Mouse (Mus musculus): ENCODE measurements around the gene Crtam. TPM values are rescaled to one million over a fixed set of nuclear protein-coding genes. Genes with fewer than 3 reads are reported as not detected.

Gene Crtam
- total RNA-seq, 1 experiment, result 0.22 TPM

DNA sequence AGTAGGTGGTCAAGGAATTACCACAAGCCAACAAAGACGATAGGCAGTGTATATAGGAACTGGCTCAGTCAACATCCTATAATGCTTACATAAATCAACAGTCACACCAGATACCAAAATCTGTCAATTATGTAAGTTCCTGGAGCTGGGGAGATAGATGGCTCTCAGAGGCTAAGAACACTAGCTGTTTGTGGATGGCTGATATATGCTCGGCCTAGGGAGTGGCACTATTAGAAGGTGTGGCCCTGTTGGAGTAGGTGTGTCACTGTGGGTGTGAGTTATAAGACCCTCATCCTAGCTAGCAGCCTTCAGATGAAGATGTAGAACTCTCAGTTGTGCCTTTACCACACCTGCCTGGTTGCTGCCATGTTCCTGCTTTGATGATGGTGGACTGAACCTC is 43.2 kb upstream of the Crtam start:
- H3K9ac ChIP-seq (ENCODE audit: insufficient read depth, low read depth, low read length, poor library complexity, severe bottlenecking), result no peak overlapping the region
- no peak for DNase-seq (ENCODE audit: low read depth, low spot score)
- no peak overlapping the region for H3K27ac ChIP-seq (ENCODE audit: insufficient read depth, low read depth, low read length, poor library complexity, severe bottlenecking)
- H3K9me3 ChIP-seq (ENCODE audit: control insufficient read depth, insufficient read depth, low read depth, low read length), result no peaks in the 10 kb centered on the region
- H3K4me3 ChIP-seq (ENCODE audit: insufficient read depth in 1 of 2, low read depth in 1 of 2, low read length in 2 of 2, poor library complexity in 1 of 2, severe bottlenecking in 1 of 2), result no peak overlapping the region
- in situ Hi-C loops (cut with MboI; ENCODE audit: low sequenced_read_pairs in 2 of 2, unreplicated experiment in 2 of 2), result loop anchor here in 1 of 2 experiments (25.0 kb wide), 1 partner anchor 140 kb away; no protein-coding TSS in a partner anchor
- H3K36me3 ChIP-seq (ENCODE audit: control insufficient read depth, insufficient read depth, low read length, poor library complexity, severe bottlenecking), result no peaks in the 10 kb centered on the region
- no peaks in the 10 kb centered on the region for H3K4me1 ChIP-seq (ENCODE audit: control insufficient read depth in 2 of 2, insufficient read depth in 2 of 2, low read length in 2 of 2, poor library complexity in 1 of 2)
- TF ChIP-seq HCFC1 (IDR thresholded peaks at IDR 0.05; ENCODE audit: borderline replicate concordance, insufficient read depth, low read length), result no peak

GRCm38 (mm10) chr9:41044626-41045025 is 40.2 kb upstream of the Crtam start:
- Histone ChIP-seq H3K4me1 (ENCODE audit: control insufficient read depth in 2 of 2, insufficient read depth in 2 of 2, low read length in 2 of 2, poor library complexity in 1 of 2) (no peaks in the 10 kb centered on the region), H3K36me3 (ENCODE audit: control insufficient read depth, insufficient read depth, low read length, poor library complexity, severe bottlenecking) (no peaks in the 10 kb centered on the region), H3K9me3 (ENCODE audit: control insufficient read depth, insufficient read depth, low read depth, low read length) (no peaks in the 10 kb centered on the region), H3K27ac (ENCODE audit: insufficient read depth, low read depth, low read length, poor library complexity, severe bottlenecking) (no peak overlapping the region), H3K9ac (ENCODE audit: insufficient read depth, low read depth, low read length, poor library complexity, severe bottlenecking) (no peak overlapping the region), H3K4me3 (ENCODE audit: insufficient read depth in 1 of 2, low read depth in 1 of 2, low read length in 2 of 2, poor library complexity in 1 of 2, severe bottlenecking in 1 of 2) (no peak overlapping the region)
- DNase-seq (ENCODE audit: low read depth, low spot score), result peak; percentile 72
- in situ Hi-C loops (cut with MboI; ENCODE audit: low sequenced_read_pairs in 2 of 2, unreplicated experiment in 2 of 2), result loop anchor here in 1 of 2 experiments (25.0 kb wide), 1 partner anchor 143 kb away; no protein-coding TSS in a partner anchor
- TF ChIP-seq MAFK (IDR thresholded peaks at IDR 0.05; ENCODE audit: insufficient read depth, low read depth, low read length), result no peak
- TF ChIP-seq ZC3H11A (IDR thresholded peaks at IDR 0.05; ENCODE audit: borderline replicate concordance, low read depth, low read length), result peak; percentile 60; the same call in 1 of the 2 replicates

DNA sequence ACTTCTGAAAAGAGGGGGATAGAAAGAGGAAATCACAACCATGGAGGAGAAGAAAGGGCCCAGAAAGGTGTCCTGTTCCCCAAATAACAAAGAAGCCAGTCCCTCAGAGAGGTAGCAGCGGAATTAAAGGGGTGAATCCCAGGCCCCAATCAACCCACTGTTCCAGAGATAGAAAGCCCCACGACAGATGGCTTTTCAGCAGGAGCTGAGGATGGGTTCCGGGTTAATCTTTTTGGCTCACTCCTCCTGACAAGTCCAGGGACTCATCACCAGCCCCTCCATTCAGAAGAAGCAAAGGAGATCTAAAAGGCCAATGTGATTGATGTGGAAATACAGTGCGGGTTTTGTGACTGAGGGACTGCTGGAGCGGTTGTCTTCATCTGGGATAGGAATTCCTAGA is 39.2 kb upstream of the Crtam start:
- Histone ChIP-seq H3K9ac (ENCODE audit: insufficient read depth, low read depth, low read length, poor library complexity, severe bottlenecking) (no peak overlapping the region), H3K36me3 (ENCODE audit: control insufficient read depth, insufficient read depth, low read length, poor library complexity, severe bottlenecking) (no peaks in the 10 kb centered on the region), H3K9me3 (ENCODE audit: control insufficient read depth, insufficient read depth, low read depth, low read length) (no peaks in the 10 kb centered on the region), H3K4me3 (ENCODE audit: insufficient read depth in 1 of 2, low read depth in 1 of 2, low read length in 2 of 2, poor library complexity in 1 of 2, severe bottlenecking in 1 of 2) (no peak overlapping the region), H3K27ac (ENCODE audit: insufficient read depth, low read depth, low read length, poor library complexity, severe bottlenecking) (no peak overlapping the region), H3K4me1 (ENCODE audit: control insufficient read depth in 2 of 2, insufficient read depth in 2 of 2, low read length in 2 of 2, poor library complexity in 1 of 2) (no peaks in the 10 kb centered on the region)
- TF ChIP-seq ZNF384 (IDR thresholded peaks at IDR 0.05; ENCODE audit: low read depth, low read length), result no peak
- in situ Hi-C loops (cut with MboI; ENCODE audit: low sequenced_read_pairs in 2 of 2, unreplicated experiment in 2 of 2), result loop anchor here in 1 of 2 experiments (25.0 kb wide), 1 partner anchor 144 kb away; no protein-coding TSS in a partner anchor
- DNase-seq (ENCODE audit: low read depth, low spot score), result no peak

- TF ChIP-seq MAFK (IDR thresholded peaks at IDR 0.05; ENCODE audit: insufficient read depth, low read depth, low read length), result no peak
- TF ChIP-seq HCFC1 (IDR thresholded peaks at IDR 0.05; ENCODE audit: borderline replicate concordance, insufficient read depth, low read length), result no peak
- TF ChIP-seq ZC3H11A (IDR thresholded peaks at IDR 0.05; ENCODE audit: borderline replicate concordance, low read depth, low read length), result no peak
- no peak for TF ChIP-seq CHD2 (IDR thresholded peaks at IDR 0.05; ENCODE audit: low read depth, low read length)
- TF ChIP-seq ZNF384 (IDR thresholded peaks at IDR 0.05; ENCODE audit: low read depth, low read length), result no peak
- in situ Hi-C loops (cut with MboI; ENCODE audit: low sequenced_read_pairs in 2 of 2, unreplicated experiment in 2 of 2), result loop anchor here in 1 of 2 experiments (25.0 kb wide), 1 partner anchor 146 kb away; no protein-coding TSS in a partner anchor
- DNase-seq (ENCODE audit: low read depth, low spot score), result no peak
- Histone ChIP-seq H3K4me3 (ENCODE audit: insufficient read depth in 1 of 2, low read depth in 1 of 2, low read length in 2 of 2, poor library complexity in 1 of 2, severe bottlenecking in 1 of 2) (no peak overlapping the region), H3K9ac (ENCODE audit: insufficient read depth, low read depth, low read length, poor library complexity, severe bottlenecking) (no peak overlapping the region), H3K4me1 (ENCODE audit: control insufficient read depth in 2 of 2, insufficient read depth in 2 of 2, low read length in 2 of 2, poor library complexity in 1 of 2) (no peaks in the 10 kb centered on the region), H3K36me3 (ENCODE audit: control insufficient read depth, insufficient read depth, low read length, poor library complexity, severe bottlenecking) (no peaks in the 10 kb centered on the region), H3K27ac (ENCODE audit: insufficient read depth, low read depth, low read length, poor library complexity, severe bottlenecking) (no peak overlapping the region), H3K9me3 (ENCODE audit: control insufficient read depth, insufficient read depth, low read depth, low read length) (no peaks in the 10 kb centered on the region)
Measured at GRCm38 (mm10) chr9:41041404-41041803, 37.0 kb upstream of the Crtam start.

DNA sequence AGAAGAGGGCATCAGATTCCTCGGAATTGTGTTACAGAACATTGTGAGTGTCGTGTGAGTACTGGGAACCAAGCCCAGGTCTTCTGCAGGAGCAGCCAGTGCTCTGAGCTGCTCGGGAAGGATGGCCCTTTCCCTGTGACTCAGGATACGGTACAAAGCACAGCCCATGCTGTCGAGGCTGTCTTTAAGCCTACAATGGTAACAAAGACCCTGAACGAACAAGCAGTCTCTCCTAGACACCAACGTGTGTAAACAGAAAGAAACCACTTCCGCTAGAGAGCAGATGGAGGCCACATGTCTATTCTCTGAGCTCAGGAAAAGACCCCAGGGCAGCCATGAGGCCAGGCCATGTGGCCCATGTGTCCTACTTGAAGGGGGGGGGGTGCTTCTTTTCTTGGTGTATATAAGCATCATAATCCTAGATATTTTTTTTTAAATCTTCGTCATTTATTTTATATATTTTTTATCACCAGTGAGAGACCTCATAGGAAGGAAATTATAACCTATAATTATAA is 33.8 kb upstream of the Crtam start:
- TF ChIP-seq HCFC1 (IDR thresholded peaks at IDR 0.05; ENCODE audit: borderline replicate concordance, insufficient read depth, low read length) (no peak), ZNF384 (IDR thresholded peaks at IDR 0.05; ENCODE audit: low read depth, low read length) (no peak), CHD2 (IDR thresholded peaks at IDR 0.05; ENCODE audit: low read depth, low read length) (no peak), ZC3H11A (IDR thresholded peaks at IDR 0.05; ENCODE audit: borderline replicate concordance, low read depth, low read length) (no peak), MAFK (IDR thresholded peaks at IDR 0.05; ENCODE audit: insufficient read depth, low read depth, low read length) (no peak)
- in situ Hi-C loops (cut with MboI; ENCODE audit: low sequenced_read_pairs in 2 of 2, unreplicated experiment in 2 of 2), result loop anchor here in 1 of 2 experiments (25.0 kb wide), 1 partner anchor 149 kb away; no protein-coding TSS in a partner anchor
- DNase-seq (ENCODE audit: low read depth, low spot score), result no peak
- no peak overlapping the region for H3K27ac ChIP-seq (ENCODE audit: insufficient read depth, low read depth, low read length, poor library complexity, severe bottlenecking)
- no peak overlapping the region for H3K4me3 ChIP-seq (ENCODE audit: insufficient read depth in 1 of 2, low read depth in 1 of 2, low read length in 2 of 2, poor library complexity in 1 of 2, severe bottlenecking in 1 of 2)
- H3K4me1 ChIP-seq (ENCODE audit: control insufficient read depth in 2 of 2, insufficient read depth in 2 of 2, low read length in 2 of 2, poor library complexity in 1 of 2), result no peaks in the 10 kb centered on the region
- H3K36me3 ChIP-seq (ENCODE audit: control insufficient read depth, insufficient read depth, low read length, poor library complexity, severe bottlenecking), result no peaks in the 10 kb centered on the region
- H3K9ac ChIP-seq (ENCODE audit: insufficient read depth, low read depth, low read length, poor library complexity, severe bottlenecking), result no peak overlapping the region
- H3K9me3 ChIP-seq (ENCODE audit: control insufficient read depth, insufficient read depth, low read depth, low read length), result no peaks in the 10 kb centered on the region

Data from ES-E14 (cell line).